Mouse (Mus musculus) lung, embryonic 14.5 days (tissue): ENCODE data around the gene Smtnl2. TPM values are rescaled to one million over a fixed set of nuclear protein-coding genes. Genes with fewer than 3 reads are reported as not detected.

ENCODE experiments used
- ATAC-seq: fragments of 200-750 bp; cut with Nextera tagmentation; 2 replicates; pipeline ENCODE4 v1.8.0; 2017; ENCODE audit warnings: mild to moderate bottlenecking, moderate TSS enrichment, moderate library complexity; ENCODE audit not compliant: insufficient read depth
- DNase-seq: peaks from one replicate; pipeline ENCODE4 v3.0.0-alpha.2; 2015
- H3K27ac ChIP-seq: fragments of 300-500 bp; sonication (generic); 2 replicates; pipeline ENCODE4 v1.5.1; 2014; ENCODE audit warnings: low read depth, mild to moderate bottlenecking, moderate library complexity
- H3K27me3 ChIP-seq: fragments of 300-500 bp; sonication (generic); 2 replicates; pipeline ENCODE4 v1.6.1; 2014; ENCODE audit warnings: low read length, control low read depth; ENCODE audit not compliant: insufficient read depth
- H3K36me3 ChIP-seq: fragments of 300-500 bp; sonication (generic); 2 replicates; pipeline ENCODE4 v1.6.1; 2014; ENCODE audit warnings: control low read depth; ENCODE audit not compliant: insufficient read depth
- H3K4me1 ChIP-seq: fragments of 300-500 bp; sonication (generic); 2 replicates; pipeline ENCODE4 v1.6.1; 2014; ENCODE audit warnings: antibody characterized with exemption, control low read depth; ENCODE audit not compliant: insufficient read depth
- H3K4me2 ChIP-seq: fragments of 300-500 bp; sonication (generic); 2 replicates; pipeline ENCODE4 v1.6.1; 2014; ENCODE audit warnings: mild to moderate bottlenecking
- H3K4me3 ChIP-seq: fragments of 300-500 bp; sonication (generic); 2 replicates; pipeline ENCODE4 v1.5.1; 2014; ENCODE audit warnings: low read depth, low read length
- H3K9ac ChIP-seq: fragments of 300-500 bp; sonication (generic); 2 replicates; pipeline ENCODE4 v1.6.1; 2014
- H3K9me3 ChIP-seq: fragments of 300-500 bp; sonication (generic); 2 replicates; pipeline ENCODE4 v1.6.1; 2016; ENCODE audit warnings: low read depth, low read length, control low read depth
- CTCF ChIP-seq: IDR thresholded peaks from 2 replicates; pipeline ENCODE4 v1.5.1; 2016; ENCODE audit warnings: antibody characterized with exemption, low read depth
- WGBS: fragments of 180-500 bp; shearing (Covaris S2); extraction: QIAGEN DNeasy Blood & Tissue Kit; methylation state at CpG from one replicate; pipeline ENCODE4 v1.1.7; 2014; 5-methylcytosine and 5-hydroxymethylcytosine counted together
- polyA plus RNA-seq: library from polyadenylated mRNA; unstranded; fragments of >200 nt; fragmentation: Nextera tagmentation; extraction: Ambion mirVana; gene quantifications from 2 replicates; pipeline ENCODE4 v1.2.1, GENCODE M21; 2014

Gene Smtnl2
- polyA plus RNA-seq, 1 experiment from 2014 or later: 122 TPM

DNA sequence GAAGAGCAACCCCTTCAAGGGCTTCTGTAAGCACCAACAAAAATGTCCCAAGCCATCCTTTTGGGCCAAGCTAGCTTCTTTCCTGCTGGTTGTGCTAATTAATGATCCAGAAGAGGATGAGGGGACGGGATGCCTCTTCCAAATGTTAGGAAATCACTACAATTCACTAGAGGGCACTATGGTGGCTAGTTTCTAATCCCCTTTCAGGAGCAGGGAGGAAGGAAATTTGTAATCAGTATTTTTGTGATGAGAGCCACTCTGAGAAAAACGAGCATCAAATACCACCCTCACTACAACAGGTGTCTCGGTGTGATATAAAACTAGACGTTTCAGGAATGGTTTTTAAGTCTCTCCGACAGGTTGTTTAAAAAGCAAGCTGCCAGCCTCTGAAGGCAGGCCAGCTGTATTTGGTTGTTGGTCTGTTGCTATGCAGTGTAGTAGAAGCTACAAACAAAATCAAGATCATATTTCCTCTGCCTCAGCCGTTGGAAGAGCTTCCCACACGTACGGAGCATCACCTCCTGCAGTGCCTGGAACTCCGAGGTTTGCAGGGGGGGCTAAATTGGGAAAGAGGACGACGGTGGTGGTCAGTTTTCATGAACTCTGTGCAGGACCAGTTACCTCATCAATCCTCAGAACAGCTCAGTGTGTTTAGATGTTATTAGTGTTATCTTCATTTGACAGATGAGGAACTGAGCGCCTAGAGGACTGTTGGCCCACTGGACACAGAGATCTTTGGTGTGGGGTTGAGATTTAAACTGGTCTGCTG, 41.4 kb downstream of the Smtnl2 start:
- Histone ChIP-seq H3K27me3 (no peaks in the 10 kb centered on the region), H3K9me3 (no peaks in the 10 kb centered on the region), H3K4me1 (peaks cover 9% of the 10 kb centered on the region; the same call in 1 of the 2 replicates), H3K9ac (no peak overlapping the region), H3K36me3 (no peaks in the 10 kb centered on the region), H3K27ac (peak overlapping the region; percentile 52; the same call in 1 of the 2 replicates), H3K4me2 (peak overlapping the region; percentile 16; the same call in 1 of the 2 replicates), H3K4me3 (no peak overlapping the region)
- peak; percentile 80 for DNase-seq
- peak; percentile 82 for ATAC-seq
- peak; percentile 55 for TF ChIP-seq CTCF
- 9% methylated on average over 12 of the region's 12 CpGs for WGBS

DNA sequence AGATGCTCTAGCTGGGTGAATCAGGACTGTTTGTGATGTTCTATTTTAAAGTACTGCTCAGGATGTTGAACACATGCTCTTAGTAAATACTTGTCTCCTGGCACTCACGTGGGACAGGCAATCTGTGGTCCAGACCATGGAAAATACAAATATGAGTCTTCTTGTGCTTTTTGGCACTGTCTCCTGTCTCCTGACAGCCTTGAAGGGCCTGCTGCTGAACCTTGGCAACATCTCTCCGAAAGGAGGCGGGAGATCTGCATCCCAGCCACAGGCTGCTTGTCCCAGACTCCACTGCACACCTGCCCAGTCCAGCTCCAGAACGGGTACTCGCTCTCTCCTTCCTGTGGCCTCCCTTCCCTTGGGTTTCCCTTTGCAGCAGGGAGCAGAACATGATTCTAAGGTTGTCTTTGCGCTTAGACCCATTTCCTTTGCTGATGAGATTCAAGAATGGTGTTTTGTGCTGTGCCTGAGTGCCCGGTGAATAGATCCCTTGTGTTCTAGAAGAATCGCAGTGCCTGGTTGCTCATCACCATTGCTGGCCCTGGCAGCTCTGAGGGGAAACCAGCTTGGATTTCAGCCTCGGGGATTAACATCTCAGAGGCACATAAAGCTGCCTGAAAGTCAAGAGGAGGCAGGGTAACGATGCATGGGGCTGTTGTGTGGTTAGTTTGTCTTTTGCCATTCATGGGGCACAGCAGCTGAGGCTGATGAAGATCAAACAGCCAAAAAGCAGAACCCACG, 43.4 kb downstream of the Smtnl2 start:
- Histone ChIP-seq H3K4me1 (peaks cover 16% of the 10 kb centered on the region), H3K9me3 (no peaks in the 10 kb centered on the region), H3K27ac (no peak overlapping the region), H3K4me2 (no peak overlapping the region), H3K9ac (no peak overlapping the region), H3K36me3 (no peaks in the 10 kb centered on the region), H3K4me3 (no peak overlapping the region), H3K27me3 (no peaks in the 10 kb centered on the region)
- ATAC-seq (peak; percentile 35; the same call in 1 of the 2 replicates), DNase-seq (peak; percentile 40)
- 53% methylated on average over 11 of the region's 11 CpGs for WGBS
- TF ChIP-seq CTCF: no peak

DNA sequence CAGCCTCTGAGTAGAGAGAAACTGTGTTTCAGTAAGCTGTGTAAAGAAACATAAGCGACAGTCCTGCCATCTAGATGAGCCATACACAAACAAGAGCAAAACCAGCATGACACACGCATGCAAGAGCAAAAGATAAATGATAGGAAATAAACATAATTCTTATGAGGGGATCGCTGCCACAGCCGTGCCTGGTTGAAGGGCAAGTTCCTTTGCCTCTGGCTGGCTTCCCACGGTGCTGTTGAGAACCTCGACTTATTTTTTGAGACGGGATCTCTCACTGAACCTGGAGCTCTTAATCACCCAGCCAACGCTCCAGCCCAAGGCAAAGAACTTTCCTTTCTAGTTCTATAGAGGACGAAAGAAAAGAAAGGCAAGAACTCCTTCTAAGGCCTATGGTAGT, 45.4 kb downstream of the Smtnl2 start:
- Histone ChIP-seq H3K4me2 (no peak overlapping the region), H3K9ac (no peak overlapping the region)
- no peak for TF ChIP-seq CTCF

DNA sequence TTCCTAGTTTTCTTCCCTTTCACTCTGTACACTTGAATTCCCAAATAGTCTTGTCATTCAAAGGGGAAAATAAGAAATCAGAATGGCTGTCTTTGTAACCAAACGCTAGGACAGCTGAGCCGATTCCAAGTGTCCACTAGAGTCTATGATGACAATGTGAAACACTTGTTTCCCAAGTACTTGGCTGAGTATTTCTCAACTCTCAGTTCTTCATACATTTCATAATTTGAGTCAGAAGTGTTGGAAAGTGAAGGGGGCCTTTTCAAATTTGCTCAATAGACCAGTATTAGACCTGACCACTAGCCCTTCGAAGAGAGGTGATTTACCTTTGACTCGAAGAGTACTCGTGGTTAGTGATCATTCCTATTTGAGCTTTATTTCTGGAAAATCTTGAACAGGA, 47.0 kb downstream of the Smtnl2 start:
- no peak overlapping the region for H3K27ac ChIP-seq
- TF ChIP-seq CTCF: no peak
- H3K36me3 ChIP-seq: no peaks in the 10 kb centered on the region
- H3K9ac ChIP-seq: no peak overlapping the region
- no peaks in the 10 kb centered on the region for H3K27me3 ChIP-seq
- no peak overlapping the region for H3K4me2 ChIP-seq
- DNase-seq (no peak), ATAC-seq (no peak)
- H3K4me3 ChIP-seq: no peak overlapping the region
- H3K9me3 ChIP-seq: no peaks in the 10 kb centered on the region
- WGBS: 89% methylated on average over 5 of the region's 5 CpGs
- peaks cover 16% of the 10 kb centered on the region for H3K4me1 ChIP-seq

More for the DNA sequence above, 45.4 kb downstream of the Smtnl2 start:
- no peak for DNase-seq
- H3K27ac ChIP-seq: no peak overlapping the region
- peaks cover 25% of the 10 kb centered on the region for H3K4me1 ChIP-seq
- H3K36me3 ChIP-seq: no peaks in the 10 kb centered on the region
- H3K4me3 ChIP-seq: no peak overlapping the region
- H3K27me3 ChIP-seq: no peaks in the 10 kb centered on the region
- no peaks in the 10 kb centered on the region for H3K9me3 ChIP-seq
- no peak for ATAC-seq
- 59% methylated on average over 9 of the region's 9 CpGs for WGBS

DNA sequence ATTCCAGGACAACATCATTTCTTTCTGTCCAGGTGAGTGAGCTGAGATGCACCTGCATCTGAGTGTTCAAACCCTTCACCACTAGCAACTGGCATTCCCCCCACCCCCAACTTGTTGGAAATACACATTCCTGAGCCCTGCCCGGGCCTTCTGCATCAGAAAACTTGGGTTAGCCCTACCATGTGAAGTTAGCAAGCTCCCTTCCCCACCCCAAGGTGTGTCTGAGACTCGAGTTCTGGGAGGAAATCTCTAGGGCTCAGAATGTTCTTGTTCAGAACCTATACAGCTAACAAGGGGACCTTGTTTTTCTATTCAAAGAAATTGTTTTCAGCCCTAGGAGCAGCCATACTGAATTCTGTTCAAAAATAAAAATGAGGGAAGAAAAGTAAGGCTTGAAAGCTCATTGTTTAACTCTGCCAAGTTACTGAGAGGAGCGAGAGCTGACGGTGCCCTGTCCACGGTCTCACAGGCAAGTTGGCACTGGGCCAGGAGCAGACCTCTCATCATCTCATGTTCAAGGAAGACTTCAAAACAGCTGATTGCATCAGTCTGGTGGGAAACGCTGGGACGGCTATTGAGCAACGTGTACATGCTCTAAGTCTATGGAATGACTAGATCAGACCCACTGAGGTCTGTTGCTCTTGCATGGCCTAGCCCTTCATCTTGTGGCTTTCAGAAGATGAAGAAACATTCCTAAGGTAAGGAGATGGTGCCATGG, 47.8 kb downstream of the Smtnl2 start:
- 30% methylated on average over 8 of the region's 8 CpGs for WGBS
- no peak overlapping the region for H3K27ac ChIP-seq
- peak; percentile 68 for DNase-seq
- no peaks in the 10 kb centered on the region for H3K36me3 ChIP-seq
- ATAC-seq: no peak
- no peak overlapping the region for H3K4me2 ChIP-seq
- no peak overlapping the region for H3K4me3 ChIP-seq
- no peaks in the 10 kb centered on the region for H3K27me3 ChIP-seq
- H3K9me3 ChIP-seq: no peaks in the 10 kb centered on the region
- TF ChIP-seq CTCF: no peak
- no peak overlapping the region for H3K9ac ChIP-seq
- peaks cover 16% of the 10 kb centered on the region for H3K4me1 ChIP-seq

DNA sequence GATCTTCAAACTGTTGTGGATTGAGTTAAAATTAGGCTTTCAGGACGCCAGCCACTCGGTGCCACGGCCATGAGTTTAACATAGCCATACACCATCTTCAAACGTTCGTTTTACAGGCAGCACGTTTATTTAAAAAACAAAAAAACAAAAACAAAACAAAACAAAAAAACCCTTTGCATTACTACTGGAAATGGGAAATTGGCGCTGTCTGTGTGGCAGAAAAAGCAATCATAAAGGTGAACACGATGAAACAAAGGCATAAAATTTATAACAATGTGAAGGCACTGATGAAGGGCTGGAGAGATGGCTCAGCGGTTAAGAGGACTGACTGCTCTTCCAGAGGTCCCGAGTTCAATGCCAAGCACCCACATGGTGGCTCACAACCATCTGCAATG, 49.2 kb downstream of the Smtnl2 start, which contains the start of gene Tekt1:
Tekt1 (minus strand) TSS at position 96 of the 395 bp plus-strand sequence.
- no peak for TF ChIP-seq CTCF
- DNase-seq: no peak
- H3K4me3 ChIP-seq: peak within 1 kb of the TSS; percentile 38
- 33% methylated on average over 10 of the region's 10 CpGs for WGBS
- no peak for ATAC-seq
- no peaks in the 10 kb centered on the region for H3K9me3 ChIP-seq
- H3K9ac ChIP-seq: peak within 1 kb of the TSS; percentile 53
- H3K4me1 ChIP-seq: peaks cover 16% of the 10 kb centered on the region
- H3K27ac ChIP-seq: peak within 1 kb of the TSS; percentile 3; the same call in 1 of the 2 replicates
- no peaks in the 10 kb centered on the region for H3K36me3 ChIP-seq
- peak within 1 kb of the TSS; percentile 74 for H3K4me2 ChIP-seq
- H3K27me3 ChIP-seq: no peaks in the 10 kb centered on the region
